Mouse (Mus musculus) midbrain, postnatal 0 days (tissue): ENCODE measurements around the gene Mapk7. TPM values are rescaled to one million over a fixed set of nuclear protein-coding genes. Genes with fewer than 3 reads are reported as not detected.

Source experiments
- ATAC-seq: fragments of 200-750 bp; cut with Nextera tagmentation; 2 replicates; pipeline ENCODE4 v1.8.0; 2017; ENCODE audit warnings: moderate number of reproducible peaks, mild to moderate bottlenecking, moderate TSS enrichment, moderate library complexity; ENCODE audit not compliant: low FRiP score
- DNase-seq: peaks from one replicate; pipeline ENCODE4 v3.0.0-alpha.2; 2015; ENCODE audit warnings: low spot score
- H3K27ac ChIP-seq: fragments of 300-500 bp; sonication (generic); 2 replicates; pipeline ENCODE4 v1.5.1; 2014; ENCODE audit warnings: low read depth, mild to moderate bottlenecking, low read length, mixed read lengths
- H3K27me3 ChIP-seq: fragments of 300-500 bp; sonication (generic); 2 replicates; pipeline ENCODE4 v1.6.1; 2014; ENCODE audit warnings: low read length, control low read depth, mixed read lengths; ENCODE audit not compliant: insufficient read depth
- H3K36me3 ChIP-seq: fragments of 300-500 bp; sonication (generic); 2 replicates; pipeline ENCODE4 v1.6.1; 2014; ENCODE audit warnings: low read length, control low read depth, mixed read lengths; ENCODE audit not compliant: insufficient read depth
- H3K4me1 ChIP-seq: fragments of 300-500 bp; sonication (generic); 2 replicates; pipeline ENCODE4 v1.6.1; 2014; ENCODE audit warnings: mild to moderate bottlenecking, control low read depth, antibody characterized with exemption, low read length, mixed read lengths; ENCODE audit not compliant: insufficient read depth
- H3K4me2 ChIP-seq: fragments of 300-500 bp; sonication (generic); 2 replicates; pipeline ENCODE4 v1.6.1; 2014; ENCODE audit warnings: low read depth, mild to moderate bottlenecking, low read length, mixed read lengths; ENCODE audit not compliant: poor library complexity, severe bottlenecking
- H3K4me3 ChIP-seq: fragments of 300-500 bp; sonication (generic); 2 replicates; pipeline ENCODE4 v1.5.1; 2014; ENCODE audit warnings: low read depth, mild to moderate bottlenecking, low read length, moderate library complexity
- H3K9ac ChIP-seq: fragments of 300-500 bp; sonication (generic); replicated peaks from 2 replicates; pipeline ENCODE4 v1.6.1; 2014; ENCODE audit warnings: mild to moderate bottlenecking, low read length, moderate library complexity, mixed read lengths; ENCODE audit not compliant: poor library complexity, severe bottlenecking
- H3K9me3 ChIP-seq: fragments of 300-500 bp; sonication (generic); 2 replicates; pipeline ENCODE4 v1.6.1; 2016; ENCODE audit warnings: low read length, control low read depth
- CTCF ChIP-seq: IDR thresholded peaks from 2 replicates; pipeline ENCODE4 v1.5.1; 2016; ENCODE audit warnings: antibody characterized with exemption, mild to moderate bottlenecking
- WGBS: fragments of 180-500 bp; shearing (Covaris S2); extraction: QIAGEN DNeasy Blood & Tissue Kit; methylation state at CpG from one replicate; pipeline ENCODE4 v1.1.7; 2014; 5-methylcytosine and 5-hydroxymethylcytosine counted together
- polyA plus RNA-seq: library from polyadenylated mRNA; unstranded; fragments of >200 nt; fragmentation: Nextera tagmentation; extraction: Ambion mirVana; gene quantifications from 2 replicates; pipeline ENCODE4 v1.2.1, GENCODE M21; 2015
- total RNA-seq: library from RNA; depleted of rRNA; stranded (reverse); fragments of >200 nt; gene quantifications from 2 replicates; pipeline ENCODE4 v1.2.3, GENCODE M21; 2014; rRNA removed

The Mapk7 gene
- total and polyA plus RNA-seq, 2 experiments from 2014 or later, result 36.9 to 46.1 TPM

GRCm38 (mm10) chr11:61441670-61442069 lies 52.5 kb downstream of the Mapk7 start:
- Histone ChIP-seq H3K36me3 (no peaks in the 10 kb centered on the region), H3K4me1 (no peaks in the 10 kb centered on the region), H3K27me3 (no peaks in the 10 kb centered on the region), H3K9ac (no peak overlapping the region), H3K9me3 (no peaks in the 10 kb centered on the region), H3K4me3 (no peak overlapping the region), H3K27ac (no peak overlapping the region), H3K4me2 (no peak overlapping the region)
- DNase-seq (no peak), ATAC-seq (no peak)
- no peak for TF ChIP-seq CTCF
- WGBS, result 79% methylated on average over 7 of the region's 7 CpGs

- H3K27me3 ChIP-seq, result no peaks in the 10 kb centered on the region
- H3K4me3 ChIP-seq, result no peak overlapping the region
- DNase-seq (no peak), ATAC-seq (no peak)
- no peak overlapping the region for H3K27ac ChIP-seq
- no peaks in the 10 kb centered on the region for H3K4me1 ChIP-seq
- TF ChIP-seq CTCF, result no peak
- H3K9me3 ChIP-seq, result no peaks in the 10 kb centered on the region
- H3K4me2 ChIP-seq, result no peak overlapping the region
- H3K36me3 ChIP-seq, result no peaks in the 10 kb centered on the region
- 96% methylated on average over 4 of the region's 4 CpGs for WGBS
- H3K9ac ChIP-seq, result no peak overlapping the region
Observed at GRCm38 (mm10) chr11:61440416-61440815, 53.8 kb downstream of the Mapk7 start.

DNA sequence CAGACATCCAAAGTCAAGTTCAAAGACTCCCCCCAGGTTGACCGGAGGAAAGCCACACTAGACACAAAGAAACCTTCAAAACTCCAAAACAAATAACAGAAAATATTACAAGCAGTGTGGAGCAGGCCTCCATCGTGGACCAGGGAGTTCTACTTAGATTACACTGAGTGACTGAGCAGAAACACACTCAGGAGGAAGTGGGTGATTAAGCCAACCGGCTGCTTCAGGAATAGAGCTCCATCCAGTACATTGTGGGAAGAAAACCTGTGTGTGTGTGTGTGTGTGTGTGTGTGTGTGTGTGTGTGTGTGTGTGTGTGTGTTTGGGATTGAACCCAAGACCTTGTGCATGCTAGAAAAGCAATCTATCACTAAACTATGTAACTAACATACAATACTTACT lies 55.0 kb downstream of the Mapk7 start:
- Histone ChIP-seq H3K9ac (no peak overlapping the region), H3K4me3 (no peak overlapping the region), H3K9me3 (no peaks in the 10 kb centered on the region), H3K27me3 (no peaks in the 10 kb centered on the region), H3K4me2 (no peak overlapping the region), H3K27ac (no peak overlapping the region), H3K36me3 (no peaks in the 10 kb centered on the region), H3K4me1 (no peaks in the 10 kb centered on the region)
- no peak for TF ChIP-seq CTCF
- 79% methylated on average over 3 of the region's 3 CpGs for WGBS
- ATAC-seq (no peak), DNase-seq (no peak)

Other genes with a start within 250 kb of the Mapk7 start
- gene Aldh3a2, start 226.9 kb downstream of the Mapk7 start, total RNA-seq, result 38.4 and 49.3 TPM in 2 replicates
- gene Aldh3a2, start 226.9 kb downstream of the Mapk7 start, polyA plus RNA-seq, result 33.6 and 33.9 TPM in 2 replicates
- 0.47 and 0.60 TPM in 2 replicates for gene Slc47a2, start 151.5 kb downstream of the Mapk7 start, total RNA-seq
- gene Slc47a2, start 151.5 kb downstream of the Mapk7 start, polyA plus RNA-seq, result 0.16 and 0.25 TPM in 2 replicates
- 3.0 and 4.9 TPM in 2 replicates for gene Slc47a1, start 116.1 kb downstream of the Mapk7 start, total RNA-seq
- 2.7 TPM in 2 replicates for gene Slc47a1, start 116.1 kb downstream of the Mapk7 start, polyA plus RNA-seq
- gene Rnf112, start 40.3 kb downstream of the Mapk7 start, total RNA-seq, result 75.6 and 86.9 TPM in 2 replicates
- 35.7 and 36.2 TPM in 2 replicates for gene Rnf112, start 40.3 kb downstream of the Mapk7 start, polyA plus RNA-seq
- gene Mfap4, start 9.0 kb downstream of the Mapk7 start, total RNA-seq, result 10.1 and 22.8 TPM in 2 replicates
- gene Mfap4, start 9.0 kb downstream of the Mapk7 start, polyA plus RNA-seq, result 14.1 and 16.4 TPM in 2 replicates
- 26.3 and 28.1 TPM in 2 replicates for gene B9d1, start 10.7 kb upstream of the Mapk7 start, total RNA-seq
- gene B9d1, start 10.7 kb upstream of the Mapk7 start, polyA plus RNA-seq, result 25.1 and 27.5 TPM in 2 replicates
- gene Epn2, start 85.3 kb upstream of the Mapk7 start, total RNA-seq, result 74.3 and 86.4 TPM in 2 replicates
- 67.9 and 74.9 TPM in 2 replicates for gene Epn2, start 85.3 kb upstream of the Mapk7 start, polyA plus RNA-seq
- gene Grap, start 158.9 kb upstream of the Mapk7 start, total RNA-seq, result 5.1 and 6.6 TPM in 2 replicates
- 5.8 and 5.9 TPM in 2 replicates for gene Grap, start 158.9 kb upstream of the Mapk7 start, polyA plus RNA-seq
- gene Fam83g, start 189.7 kb upstream of the Mapk7 start, total RNA-seq, result 0.60 TPM in 1 of 2 replicates, not detected in the other
- 0.06 and 0.16 TPM in 2 replicates for gene Fam83g, start 189.7 kb upstream of the Mapk7 start, polyA plus RNA-seq
- not detected in 2 replicates for gene Slc5a10, start 226.4 kb upstream of the Mapk7 start, total RNA-seq
- gene Slc5a10, start 226.4 kb upstream of the Mapk7 start, polyA plus RNA-seq, result 0.09 and 0.19 TPM in 2 replicates